Mouse (Mus musculus): ENCODE data around the gene Gm5890. TPM values are rescaled to one million over a fixed set of nuclear protein-coding genes. Genes with fewer than 3 reads are reported as not detected.
"Not testable (repeated sequence)": the region's sequence is repeated elsewhere in the genome, so short reads cannot be mapped to it uniquely, and the experiment has no call there.

Gene Gm5890
- polyA plus RNA-seq (2016; fragmentation: Nextera tagmentation; extraction: Ambion mirVana): not detected in 2 replicates

DNA sequence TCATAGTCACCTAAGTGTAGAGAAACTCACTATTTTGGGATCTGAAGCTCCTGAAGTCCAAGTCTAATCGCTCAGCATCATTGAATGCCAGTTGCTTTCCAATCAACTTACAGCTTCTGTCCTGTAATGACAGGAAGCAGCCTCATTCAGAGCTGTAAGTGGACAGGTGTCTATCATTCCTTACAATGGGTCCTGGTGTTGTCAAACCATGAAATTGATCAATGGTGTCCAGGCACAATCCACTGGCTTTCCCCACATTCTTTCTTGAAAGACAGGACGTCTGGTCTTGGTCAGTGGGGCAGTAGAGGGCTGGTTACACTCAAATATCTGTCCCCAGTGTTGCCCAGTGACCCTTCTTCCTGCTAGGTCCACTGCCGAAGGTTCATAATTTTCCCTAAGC is at the start of gene Gm5890:
Gene Gm5890 (minus strand): TSS at position 101 of the 400 bp plus-strand sequence.
- not testable (repeated sequence) for H3K4me2 ChIP-seq (replicated peaks); ATAC-seq (ENCODE audit: low FRiP score, low read depth); H3K9me3 ChIP-seq; H3K27me3 ChIP-seq (replicated peaks); H3K36me3 ChIP-seq; H3K4me1 ChIP-seq; H3K9ac ChIP-seq; H3K27ac ChIP-seq; H3K4me3 ChIP-seq
- no CpG with 5 or more reads among the region's 3 CpGs for WGBS

DNA sequence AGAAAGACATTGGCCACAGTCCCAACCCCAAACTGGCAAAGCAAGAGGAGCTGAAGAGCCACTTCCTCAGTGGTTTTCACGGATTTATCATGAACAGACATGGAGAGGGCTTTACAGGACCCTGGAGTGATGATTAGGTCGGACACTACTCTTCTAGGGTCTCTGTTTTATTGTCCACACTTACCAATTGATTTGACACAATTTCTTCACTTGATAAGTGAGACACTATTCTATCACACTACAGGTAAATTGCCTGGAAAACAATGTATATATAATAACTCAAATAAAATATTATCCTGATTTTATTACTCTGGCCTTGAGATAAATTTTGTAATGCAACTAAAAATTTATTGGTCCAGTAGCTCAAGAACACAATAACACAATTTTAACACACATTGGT is 28.9 kb downstream of the Gm5890 start, which contains the start of gene Gm4498:
Gene Gm4498 (minus strand): TSS at position 101 of the 400 bp plus-strand sequence.
- not testable (repeated sequence) for H3K9ac ChIP-seq; H3K27ac ChIP-seq; H3K36me3 ChIP-seq; H3K9me3 ChIP-seq; H3K27me3 ChIP-seq (replicated peaks); H3K4me3 ChIP-seq; H3K4me2 ChIP-seq (replicated peaks); H3K4me1 ChIP-seq; ATAC-seq (ENCODE audit: low FRiP score, low read depth)
- no CpG with 5 or more reads among the region's 2 CpGs for WGBS

Other genes with a start within 250 kb of the Gm5890 start
- gene Vmn1r91, start 163.2 kb downstream of the Gm5890 start, polyA plus RNA-seq (2016; fragmentation: Nextera tagmentation; extraction: Ambion mirVana): not detected in 2 replicates
- gene Gm16442, start 140.3 kb downstream of the Gm5890 start, polyA plus RNA-seq (2016; fragmentation: Nextera tagmentation; extraction: Ambion mirVana): not detected in 2 replicates
- gene Vmn1r93, start 123.7 kb downstream of the Gm5890 start, polyA plus RNA-seq (2016; fragmentation: Nextera tagmentation; extraction: Ambion mirVana): not detected in 2 replicates
- not detected in 2 replicates for gene Vmn1r94, start 94.5 kb downstream of the Gm5890 start, polyA plus RNA-seq (2016; fragmentation: Nextera tagmentation; extraction: Ambion mirVana)
- not detected in 2 replicates for gene Vmn1r95, start 69.1 kb downstream of the Gm5890 start, polyA plus RNA-seq (2016; fragmentation: Nextera tagmentation; extraction: Ambion mirVana)
- gene Gm6164, start 57.2 kb downstream of the Gm5890 start, polyA plus RNA-seq (2016; fragmentation: Nextera tagmentation; extraction: Ambion mirVana): not detected in 2 replicates
- gene Gm4498, start 29.0 kb downstream of the Gm5890 start, polyA plus RNA-seq (2016; fragmentation: Nextera tagmentation; extraction: Ambion mirVana): not detected in 2 replicates
- gene Gm4133, start 71.2 kb upstream of the Gm5890 start, polyA plus RNA-seq (2016; fragmentation: Nextera tagmentation; extraction: Ambion mirVana): not detected in 2 replicates
- gene Gm5728, start 112.6 kb upstream of the Gm5890 start, polyA plus RNA-seq (2016; fragmentation: Nextera tagmentation; extraction: Ambion mirVana): not detected in 2 replicates
- gene Vmn1r100, start 155.1 kb upstream of the Gm5890 start, polyA plus RNA-seq (2016; fragmentation: Nextera tagmentation; extraction: Ambion mirVana): not detected in 2 replicates
- not detected in 2 replicates for gene Vmn1r101, start 179.8 kb upstream of the Gm5890 start, polyA plus RNA-seq (2016; fragmentation: Nextera tagmentation; extraction: Ambion mirVana)
- gene Gm10670, start 212.1 kb upstream of the Gm5890 start, polyA plus RNA-seq (2016; fragmentation: Nextera tagmentation; extraction: Ambion mirVana): not detected in 2 replicates
- not detected in 2 replicates for gene Vmn1r103, start 247.7 kb upstream of the Gm5890 start, polyA plus RNA-seq (2016; fragmentation: Nextera tagmentation; extraction: Ambion mirVana)

Measured in neural tube, embryonic 12.5 days (tissue).